Mouse (Mus musculus): ENCODE measurements around the gene Bend5. TPM values are rescaled to one million over a fixed set of nuclear protein-coding genes. Genes with fewer than 3 reads are reported as not detected.

Gene Bend5
- polyA plus RNA-seq, 1 experiment from 2014 or later: 42.4 TPM

- DNase-seq (ENCODE audit: low spot score) (no peak), ATAC-seq (ENCODE audit: insufficient read depth, low FRiP score, low TSS enrichment) (no peak)
- no peak overlapping the region for H3K27ac ChIP-seq (ENCODE audit: low read depth, low read length)
Observed at GRCm38 (mm10) chr4:111504952-111505351, 90.1 kb downstream of the Bend5 start.

More at GRCm38 (mm10) chr4:111504952-111505351, 90.1 kb downstream of the Bend5 start:
- no peaks in the 10 kb centered on the region for H3K9me3 ChIP-seq (ENCODE audit: control insufficient read depth, low read length)
- H3K4me3 ChIP-seq (ENCODE audit: low read depth, low read length): no peak overlapping the region
- H3K4me1 ChIP-seq (ENCODE audit: control insufficient read depth, insufficient read depth, low read length): no peaks in the 10 kb centered on the region
- 92% methylated on average over 2 of the region's 2 CpGs for WGBS
- H3K4me2 ChIP-seq (ENCODE audit: low read depth): no peak overlapping the region
- no peaks in the 10 kb centered on the region for H3K36me3 ChIP-seq (ENCODE audit: control insufficient read depth, insufficient read depth, low read length)
- H3K27me3 ChIP-seq (ENCODE audit: control insufficient read depth, insufficient read depth, low read length): no peaks in the 10 kb centered on the region
- H3K9ac ChIP-seq (ENCODE audit: low read length): no peak overlapping the region

Measured in neural tube, embryonic 11.5 days (tissue).